Mouse (Mus musculus): ENCODE data around the gene Tbcel.
A peak's percentile ranks its signal among the peaks of the same experiment; 100 is the strongest.

Tbcel gene

GRCm38 (mm10) chr9:42507709-42508108, at the start of gene Tbcel:
TSS of gene Tbcel (minus strand) at chr9:42507809.
- DNase-seq (ENCODE audit: low read depth, low spot score): no peak

GRCm38 (mm10) chr9:42555186-42555585, 47.6 kb upstream of the Tbcel start:
- no peak for DNase-seq (ENCODE audit: low read depth, low spot score)

DNA sequence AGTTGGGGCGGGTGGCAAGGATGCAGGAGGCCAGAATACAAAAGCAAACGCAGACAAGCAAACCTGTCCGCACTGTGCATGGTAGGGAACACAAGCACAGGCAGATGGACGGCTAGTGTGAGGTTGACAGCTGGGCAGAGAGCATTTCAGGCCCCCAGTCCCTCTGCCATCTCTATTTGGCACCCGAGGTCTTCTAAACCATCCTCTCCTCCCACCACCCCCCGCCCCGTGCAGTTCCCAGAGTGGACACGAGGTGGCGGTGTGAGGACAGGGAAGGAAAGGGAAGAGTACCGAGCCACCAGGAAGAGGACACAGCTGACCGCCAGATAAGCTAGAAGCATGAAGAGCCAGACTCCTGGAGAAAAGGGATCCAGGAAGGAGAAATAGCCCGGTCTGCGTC, 42.5 kb upstream of the Tbcel start:
- DNase-seq (ENCODE audit: low read depth, low spot score): peak; percentile 61

DNA sequence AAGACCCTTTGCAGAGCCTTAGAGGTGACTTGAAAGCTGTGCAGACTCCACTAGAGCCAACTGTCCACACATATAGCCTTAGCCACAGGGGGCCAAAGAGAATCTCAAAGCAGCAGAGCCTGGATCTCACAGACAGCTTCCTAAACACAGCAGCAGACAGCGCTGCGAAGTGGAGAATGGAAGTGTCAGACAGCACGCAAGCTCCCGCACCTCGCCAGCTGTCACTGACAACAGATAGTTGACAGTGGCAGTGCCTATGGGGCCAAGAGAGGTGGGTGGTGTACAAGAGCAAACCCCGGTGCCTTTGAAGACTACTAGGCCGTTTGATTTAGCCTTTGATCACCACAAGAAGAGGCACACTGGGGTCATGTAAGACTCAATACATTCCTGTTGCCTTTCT, 41.4 kb upstream of the Tbcel start:
- no peak for DNase-seq (ENCODE audit: low read depth, low spot score)

- DNase-seq (ENCODE audit: low read depth, low spot score): no peak
Measured at GRCm38 (mm10) chr9:42544521-42544920, 36.9 kb upstream of the Tbcel start.

DNA sequence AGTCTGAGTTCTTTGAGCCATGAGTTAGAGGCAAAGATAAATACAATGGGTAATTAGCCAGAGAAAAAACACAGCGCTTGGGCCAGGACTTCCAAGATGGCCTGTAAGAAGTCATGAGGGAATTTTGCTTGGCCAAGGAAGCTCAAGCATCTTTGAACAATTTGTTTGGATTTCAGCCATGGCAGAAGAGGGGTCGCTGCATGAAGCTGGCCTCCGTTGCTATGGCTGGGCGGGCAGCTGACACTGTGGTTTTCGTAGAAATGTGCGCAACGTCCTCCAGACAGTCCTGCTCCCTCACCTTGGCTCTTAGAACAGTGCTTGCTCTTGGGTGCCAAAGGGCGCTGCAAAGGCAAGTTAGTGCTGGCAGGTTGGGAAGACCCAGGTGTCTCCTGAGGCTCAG, 25.9 kb upstream of the Tbcel start:
- DNase-seq (ENCODE audit: low read depth, low spot score): no peak

DNA sequence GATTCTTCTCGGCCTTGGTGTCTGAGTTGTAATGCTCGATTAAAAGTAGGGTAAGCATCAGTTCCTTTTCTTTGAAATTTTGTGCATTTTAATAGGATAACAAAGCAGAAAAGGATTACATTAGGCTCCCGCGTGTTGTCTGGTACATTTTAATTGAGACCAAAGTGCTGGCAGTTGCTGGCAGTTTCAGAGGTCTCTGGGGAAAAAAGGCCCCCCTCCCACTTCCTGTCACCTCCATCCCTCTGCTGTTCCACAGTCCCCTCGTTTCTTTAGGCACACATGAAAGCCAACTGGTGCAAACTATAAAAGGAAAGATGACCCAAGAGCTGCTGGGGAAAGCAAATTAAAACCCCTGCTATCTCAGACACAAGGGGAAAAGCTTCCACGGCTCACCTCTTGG, 25.4 kb upstream of the Tbcel start:
- no peak for DNase-seq (ENCODE audit: low read depth, low spot score)

GRCm38 (mm10) chr9:42531951-42532350, 24.3 kb upstream of the Tbcel start:
- no peak for DNase-seq (ENCODE audit: low read depth, low spot score)

- DNase-seq (ENCODE audit: low read depth, low spot score): peak; percentile 67
Measured at GRCm38 (mm10) chr9:42530221-42531152, 22.9 kb upstream of the Tbcel start.

DNA sequence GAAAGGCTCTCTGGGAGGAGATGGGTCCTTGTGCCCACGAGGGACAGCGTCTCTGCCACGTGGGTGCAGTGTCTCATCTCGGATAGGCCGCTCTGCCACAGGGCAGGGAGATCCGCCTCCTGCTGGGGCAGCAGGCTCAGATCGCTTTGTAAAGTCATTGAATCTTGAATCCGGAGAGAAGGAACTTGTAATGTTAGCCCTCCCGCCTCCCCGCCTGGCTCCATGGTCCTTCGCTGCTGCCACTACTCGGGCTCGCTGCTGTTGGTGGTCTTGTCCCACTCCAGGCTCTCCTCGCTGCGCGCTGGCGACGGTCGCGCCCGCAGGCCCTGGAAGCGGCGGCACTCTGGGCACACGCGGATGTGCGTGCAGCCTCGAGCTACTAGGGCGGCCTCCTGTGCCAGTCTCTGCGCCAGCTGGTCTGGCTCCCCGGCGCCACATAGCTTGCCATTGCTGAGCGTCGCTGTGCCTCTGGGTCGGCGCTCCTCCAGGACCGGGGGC, 13.0 kb upstream of the Tbcel start:
- DNase-seq (ENCODE audit: low read depth, low spot score): peak; percentile 13

- DNase-seq (ENCODE audit: low read depth, low spot score): no peak
Measured at GRCm38 (mm10) chr9:42518163-42518562, 10.6 kb upstream of the Tbcel start.

DNA sequence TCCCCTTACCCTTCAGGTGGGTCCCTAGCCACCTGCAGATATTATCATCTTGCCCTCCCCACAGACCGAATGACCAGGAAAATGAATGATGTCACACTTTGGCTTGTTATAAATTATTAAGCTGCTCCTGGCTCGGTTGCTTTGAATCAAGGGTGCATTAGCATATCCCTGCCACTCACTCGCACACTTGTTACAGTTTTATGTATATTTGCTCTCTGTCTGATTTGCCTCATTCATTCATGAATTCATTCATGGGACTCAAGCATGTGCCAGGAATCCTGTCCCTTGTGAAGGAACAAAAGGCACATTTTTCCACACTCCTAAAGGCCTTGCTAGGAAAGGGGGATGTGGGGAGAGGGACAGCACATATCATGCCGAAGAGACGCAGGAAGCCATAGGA, 5.5 kb upstream of the Tbcel start:
- DNase-seq (ENCODE audit: low read depth, low spot score): no peak

DNA sequence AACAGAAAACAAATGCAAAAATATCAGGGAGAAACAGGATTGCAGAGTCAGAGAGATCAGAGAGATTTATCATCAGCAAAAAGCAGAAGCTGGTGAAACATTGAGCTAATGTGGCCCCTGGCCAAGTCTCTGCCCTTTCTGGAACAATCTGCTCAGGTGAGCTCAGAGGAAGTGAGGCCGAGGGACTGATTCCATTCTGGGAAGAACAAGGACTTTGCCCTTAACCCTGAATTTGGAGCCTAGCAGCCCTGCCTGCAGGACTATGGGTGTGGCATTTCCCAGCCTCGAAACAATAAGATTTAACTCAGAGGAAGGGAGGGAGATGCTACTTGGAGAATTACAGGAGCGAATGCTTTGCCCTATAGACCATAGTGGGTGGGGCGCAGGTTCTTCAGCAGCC, 4.7 kb upstream of the Tbcel start:
- no peak for DNase-seq (ENCODE audit: low read depth, low spot score)

DNA sequence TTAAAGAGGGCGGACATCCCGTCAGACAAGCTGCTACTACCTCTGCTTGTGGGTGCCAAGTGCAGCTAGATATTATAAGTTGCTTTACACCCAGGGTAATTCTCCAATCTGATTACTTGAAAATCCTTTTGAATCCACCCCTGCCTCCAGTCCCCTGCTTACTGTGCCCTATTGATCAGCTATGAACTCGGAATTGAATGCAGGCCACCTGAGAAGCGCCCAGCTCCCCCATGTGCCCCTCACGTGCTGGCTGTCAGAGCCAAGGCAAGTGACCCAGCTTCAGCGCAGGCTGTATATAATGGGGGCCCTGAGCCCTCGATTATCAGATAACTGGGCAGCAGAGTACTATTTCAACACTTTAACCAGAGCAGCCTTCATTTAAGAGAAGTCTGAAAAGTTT, 626 bp upstream of the Tbcel start:
- DNase-seq (ENCODE audit: low read depth, low spot score): no peak

DNA sequence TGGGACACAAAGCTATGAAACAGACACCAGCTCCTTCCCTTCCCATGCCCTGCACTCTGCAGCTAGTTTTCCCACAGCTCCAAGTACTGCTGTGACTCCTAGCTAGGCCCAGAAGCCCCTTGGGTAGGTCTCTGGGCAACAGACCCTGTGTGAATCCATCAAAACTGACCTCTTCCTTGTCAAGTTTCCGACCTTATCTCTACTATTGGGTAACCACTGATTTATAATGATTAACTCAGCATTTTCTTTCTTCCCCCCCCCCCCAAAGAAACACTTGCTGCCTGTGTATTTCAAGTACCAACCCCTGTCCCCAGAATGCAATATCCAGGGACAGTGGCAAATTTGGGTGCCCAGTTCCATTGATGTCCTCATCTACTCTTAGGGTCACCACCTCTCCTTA, 587 bp downstream of the Tbcel start:
- DNase-seq (ENCODE audit: low read depth, low spot score): no peak

DNA sequence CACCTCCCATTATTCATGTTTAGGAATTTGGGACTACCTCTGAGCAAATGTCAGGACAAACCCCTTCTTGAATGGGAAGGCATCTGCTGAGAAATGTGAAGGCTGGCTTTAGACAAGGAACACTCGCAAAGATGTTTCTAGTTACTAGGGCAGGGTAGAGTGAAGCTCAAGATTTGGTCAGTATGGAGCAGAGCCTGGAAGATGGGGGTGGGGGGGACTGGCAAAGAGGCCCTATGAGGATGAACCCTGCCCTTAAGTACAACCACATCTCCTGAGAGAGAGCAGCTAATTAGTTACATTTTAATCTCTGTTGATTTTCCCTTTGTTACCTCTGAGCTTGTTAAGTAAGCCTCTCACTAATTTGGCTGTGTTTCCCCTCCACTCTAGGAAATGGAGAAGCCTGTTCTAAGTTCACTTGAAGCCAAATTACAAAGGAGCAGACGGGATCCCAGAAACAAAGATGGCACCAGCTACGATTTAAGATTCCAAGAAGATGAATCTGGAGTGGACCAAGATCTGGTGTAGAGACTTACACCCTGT, 2.6 kb downstream of the Tbcel start:
- no peak for DNase-seq (ENCODE audit: low read depth, low spot score)

GRCm38 (mm10) chr9:42504559-42504958, 3.0 kb downstream of the Tbcel start:
- no peak for DNase-seq (ENCODE audit: low read depth, low spot score)

DNA sequence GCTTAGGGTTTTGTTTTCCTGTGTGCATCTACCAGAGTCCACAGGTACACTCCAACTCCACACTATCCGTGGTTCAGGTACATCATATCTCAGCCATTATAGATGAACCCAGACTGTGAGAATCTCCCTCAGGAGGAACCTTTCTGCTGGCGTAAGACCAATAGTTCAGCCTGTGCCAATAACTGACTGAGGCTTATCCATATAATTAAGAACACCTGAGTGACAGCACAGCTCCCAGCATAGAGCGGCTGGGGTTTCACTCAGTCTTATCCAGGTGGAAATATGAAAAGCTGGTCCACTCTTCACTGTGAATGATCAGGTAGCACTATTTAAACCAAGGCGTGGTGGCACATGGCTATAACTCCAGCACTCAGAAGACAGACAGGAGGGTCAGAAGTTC, 3.9 kb downstream of the Tbcel start:
- DNase-seq (ENCODE audit: low read depth, low spot score): peak; percentile 12

- no peak for DNase-seq (ENCODE audit: low read depth, low spot score)
Measured at GRCm38 (mm10) chr9:42496296-42496695, 11.3 kb downstream of the Tbcel start.

DNA sequence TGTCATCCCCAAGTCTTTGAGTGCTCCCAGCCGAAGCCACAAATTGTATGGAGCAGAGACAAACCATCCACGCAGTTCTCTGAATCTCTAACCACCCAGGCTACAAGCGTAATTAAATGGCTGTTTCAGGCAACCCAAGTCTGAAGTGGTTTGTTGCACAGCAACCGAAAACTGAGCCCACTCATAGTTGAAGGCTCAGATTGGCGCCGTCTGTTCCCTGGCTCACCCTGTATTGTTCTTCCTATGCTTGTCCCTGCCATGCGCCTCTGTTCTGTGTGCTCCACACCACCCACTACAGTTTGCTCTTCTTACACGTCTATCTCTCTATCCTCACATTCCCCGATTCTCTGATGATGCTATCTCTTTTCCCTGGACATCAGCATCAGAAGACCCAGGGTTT, 15.8 kb downstream of the Tbcel start:
- no peak for DNase-seq (ENCODE audit: low read depth, low spot score)

DNA sequence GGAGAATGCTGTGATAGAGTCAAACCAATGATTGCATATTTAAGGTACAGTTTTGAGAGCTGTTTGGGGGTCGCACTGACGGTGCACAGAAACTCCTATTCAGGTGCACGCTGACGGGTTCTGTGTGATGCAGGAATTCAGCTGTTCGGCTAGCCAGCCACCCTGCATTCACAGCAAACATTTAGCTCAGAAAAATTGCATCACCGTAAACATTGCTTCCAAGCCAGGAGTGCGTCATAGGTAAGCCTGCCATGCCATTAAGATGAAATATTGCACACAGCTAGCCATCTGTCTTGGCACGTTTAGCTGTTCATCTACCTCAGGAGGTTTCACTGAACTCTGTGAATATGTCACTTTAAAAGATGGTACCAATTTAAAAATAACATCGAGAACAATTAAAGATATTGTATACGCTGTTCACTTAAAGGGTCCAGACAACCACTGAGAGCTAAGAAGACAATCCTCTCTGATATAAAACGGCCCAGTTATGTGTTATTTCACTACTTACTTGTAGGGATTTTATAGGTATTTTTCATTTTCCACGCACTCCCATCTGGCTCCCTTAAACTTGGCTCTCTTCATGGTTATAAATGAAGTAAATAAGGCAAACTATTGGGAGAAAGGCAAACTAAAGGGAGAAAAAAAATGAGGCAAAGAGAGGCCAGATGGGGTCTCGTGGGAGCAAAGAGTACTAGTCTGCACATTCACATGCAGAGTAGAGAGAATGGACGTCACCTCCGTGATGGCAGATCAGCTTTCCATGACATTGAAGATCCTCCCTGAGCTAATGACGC, 16.8 kb downstream of the Tbcel start:
- DNase-seq (ENCODE audit: low read depth, low spot score): no peak

- DNase-seq (ENCODE audit: low read depth, low spot score): no peak
Measured at GRCm38 (mm10) chr9:42488071-42488470, 19.5 kb downstream of the Tbcel start.
